Mouse (Mus musculus): Measurements from ENCODE around the gene Stom.

Gene Stom

DNA sequence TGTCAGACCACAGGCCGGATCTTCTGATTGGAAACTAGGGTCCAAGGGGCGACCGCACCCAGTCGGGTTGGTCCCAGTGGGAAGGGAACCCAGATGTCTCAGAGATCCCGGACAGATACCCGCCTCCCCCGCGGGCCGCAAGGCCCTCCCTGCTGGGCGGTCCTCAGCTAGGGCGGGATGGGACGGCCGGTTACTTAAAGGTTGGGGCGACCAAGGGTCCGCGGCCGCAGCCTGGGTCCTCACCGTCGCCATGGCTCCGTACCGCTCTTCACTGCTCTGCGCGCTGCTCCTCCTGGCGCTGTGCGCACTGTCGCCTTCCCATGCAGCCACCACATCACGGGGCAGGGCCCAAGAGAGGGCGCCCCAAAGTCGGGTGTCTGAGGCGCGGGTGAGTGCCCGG lies 54.6 kb downstream of the Stom start:
- in situ Hi-C loops (cut with MboI; ENCODE audit: low pct_unique_long_range_greater_than_20kb in 1 of 2, low sequenced_read_pairs in 2 of 2, unreplicated experiment in 1 of 2), result no loop called here

GRCm38 (mm10) chr2:35280001-35280400 lies 56.8 kb downstream of the Stom start:
- in situ Hi-C loops (cut with MboI; ENCODE audit: low pct_unique_long_range_greater_than_20kb in 1 of 2, low sequenced_read_pairs in 2 of 2, unreplicated experiment in 1 of 2), result no loop called here

- in situ Hi-C loops (cut with MboI; ENCODE audit: low pct_unique_long_range_greater_than_20kb in 1 of 2, low sequenced_read_pairs in 2 of 2, unreplicated experiment in 1 of 2), result no loop called here
Measured at GRCm38 (mm10) chr2:35278371-35279210, 58.2 kb downstream of the Stom start.

- in situ Hi-C loops (cut with MboI; ENCODE audit: low pct_unique_long_range_greater_than_20kb in 1 of 2, low sequenced_read_pairs in 2 of 2, unreplicated experiment in 1 of 2), result no loop called here
Measured at GRCm38 (mm10) chr2:35277686-35278085, 59.1 kb downstream of the Stom start.

- in situ Hi-C loops (cut with MboI; ENCODE audit: low pct_unique_long_range_greater_than_20kb in 1 of 2, low sequenced_read_pairs in 2 of 2, unreplicated experiment in 1 of 2), result no loop called here
Measured at GRCm38 (mm10) chr2:35273536-35273935, 63.2 kb downstream of the Stom start.

GRCm38 (mm10) chr2:35272881-35273280 lies 63.9 kb downstream of the Stom start:
- in situ Hi-C loops (cut with MboI; ENCODE audit: low pct_unique_long_range_greater_than_20kb in 1 of 2, low sequenced_read_pairs in 2 of 2, unreplicated experiment in 1 of 2), result no loop called here

- in situ Hi-C loops (cut with MboI; ENCODE audit: low pct_unique_long_range_greater_than_20kb in 1 of 2, low sequenced_read_pairs in 2 of 2, unreplicated experiment in 1 of 2), result no loop called here
Measured at GRCm38 (mm10) chr2:35271817-35272216, 65.0 kb downstream of the Stom start.

DNA sequence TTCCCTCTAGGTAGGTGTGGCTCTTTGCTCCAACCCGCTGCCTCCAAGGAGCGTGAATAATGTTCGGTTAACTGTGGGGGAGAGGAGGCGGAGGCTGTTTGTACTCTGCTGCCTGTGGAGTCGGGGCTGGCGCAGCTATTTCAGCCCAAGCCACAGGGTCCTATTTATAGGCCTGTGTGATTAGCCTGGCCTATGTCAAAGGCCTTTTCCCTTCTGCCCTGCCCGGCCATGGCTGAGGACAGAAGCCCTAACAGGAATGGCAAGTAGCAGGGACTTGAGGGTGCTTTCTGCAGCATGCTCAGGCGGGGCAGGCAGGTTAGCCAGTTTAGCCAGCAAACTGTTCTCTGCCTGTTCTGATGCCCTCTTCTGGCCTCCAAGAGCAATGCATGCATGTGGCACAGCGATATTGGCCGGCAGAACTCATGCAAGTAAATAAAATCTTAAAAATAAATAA lies 66.2 kb downstream of the Stom start:
- in situ Hi-C loops (cut with MboI; ENCODE audit: low pct_unique_long_range_greater_than_20kb in 1 of 2, low sequenced_read_pairs in 2 of 2, unreplicated experiment in 1 of 2), result no loop called here

- in situ Hi-C loops (cut with MboI; ENCODE audit: low pct_unique_long_range_greater_than_20kb in 1 of 2, low sequenced_read_pairs in 2 of 2, unreplicated experiment in 1 of 2), result no loop called here
Measured at GRCm38 (mm10) chr2:35269716-35270260, 67.0 kb downstream of the Stom start.

GRCm38 (mm10) chr2:35269136-35269535 lies 67.6 kb downstream of the Stom start:
- in situ Hi-C loops (cut with MboI; ENCODE audit: low pct_unique_long_range_greater_than_20kb in 1 of 2, low sequenced_read_pairs in 2 of 2, unreplicated experiment in 1 of 2), result no loop called here

DNA sequence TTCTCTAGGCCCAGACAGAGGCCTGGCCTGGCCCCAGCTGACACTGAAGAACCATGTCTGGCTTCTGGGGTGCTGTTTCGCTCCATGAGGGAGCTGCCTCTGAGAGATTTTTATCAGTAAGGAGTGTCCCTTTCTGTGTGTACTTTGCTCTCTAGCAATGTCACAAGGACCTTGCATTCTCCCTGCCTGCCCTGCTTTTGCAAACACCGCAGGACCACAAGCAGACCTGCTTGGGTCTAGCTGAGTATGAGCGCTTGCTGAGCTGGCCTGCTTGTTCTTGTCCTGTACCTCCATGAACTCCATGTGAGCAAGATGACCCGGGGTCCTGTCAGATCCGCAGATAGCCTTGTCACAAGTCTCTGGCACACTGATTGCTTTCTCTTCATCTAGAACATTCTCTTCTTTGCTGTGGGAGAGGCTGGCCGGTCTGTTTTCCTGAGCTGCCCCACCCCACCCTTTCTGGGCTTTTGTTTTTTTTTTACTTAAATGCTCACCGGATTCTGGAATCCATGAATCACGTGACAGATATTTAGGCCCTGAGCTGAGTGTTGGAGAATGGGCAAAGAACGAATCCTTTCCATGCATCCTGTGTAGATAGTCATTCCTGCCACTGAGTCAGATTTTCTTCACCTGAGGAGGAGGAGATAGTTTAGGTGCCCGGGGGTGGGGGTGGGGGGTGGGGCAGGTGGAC lies 68.8 kb downstream of the Stom start:
- in situ Hi-C loops (cut with MboI; ENCODE audit: low pct_unique_long_range_greater_than_20kb in 1 of 2, low sequenced_read_pairs in 2 of 2, unreplicated experiment in 1 of 2), result no loop called here

GRCm38 (mm10) chr2:35267156-35267875 lies 69.5 kb downstream of the Stom start:
- in situ Hi-C loops (cut with MboI; ENCODE audit: low pct_unique_long_range_greater_than_20kb in 1 of 2, low sequenced_read_pairs in 2 of 2, unreplicated experiment in 1 of 2), result no loop called here

GRCm38 (mm10) chr2:35266251-35266905 lies 70.4 kb downstream of the Stom start:
- in situ Hi-C loops (cut with MboI; ENCODE audit: low pct_unique_long_range_greater_than_20kb in 1 of 2, low sequenced_read_pairs in 2 of 2, unreplicated experiment in 1 of 2), result no loop called here

DNA sequence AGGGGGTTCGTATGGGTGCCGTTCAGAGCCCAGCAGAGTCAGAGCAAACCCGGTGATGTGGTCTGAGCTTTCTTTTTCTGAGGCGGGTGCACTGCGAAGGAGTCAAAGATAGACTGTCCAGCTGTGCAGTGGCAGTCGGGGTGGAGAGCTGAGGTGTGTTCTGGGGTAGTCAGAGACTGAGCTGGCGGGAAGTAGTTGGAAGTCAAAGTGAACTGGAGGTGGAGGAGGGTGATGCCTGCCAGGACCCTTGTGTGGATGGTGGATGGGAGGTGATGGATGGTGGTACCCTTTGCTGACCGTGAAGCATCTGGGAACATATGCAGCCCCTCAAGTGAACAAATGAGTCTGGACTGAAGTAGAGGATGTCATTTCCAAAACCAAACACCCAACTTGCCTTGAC lies 71.0 kb downstream of the Stom start:
- in situ Hi-C loops (cut with MboI; ENCODE audit: low pct_unique_long_range_greater_than_20kb in 1 of 2, low sequenced_read_pairs in 2 of 2, unreplicated experiment in 1 of 2), result no loop called here

DNA sequence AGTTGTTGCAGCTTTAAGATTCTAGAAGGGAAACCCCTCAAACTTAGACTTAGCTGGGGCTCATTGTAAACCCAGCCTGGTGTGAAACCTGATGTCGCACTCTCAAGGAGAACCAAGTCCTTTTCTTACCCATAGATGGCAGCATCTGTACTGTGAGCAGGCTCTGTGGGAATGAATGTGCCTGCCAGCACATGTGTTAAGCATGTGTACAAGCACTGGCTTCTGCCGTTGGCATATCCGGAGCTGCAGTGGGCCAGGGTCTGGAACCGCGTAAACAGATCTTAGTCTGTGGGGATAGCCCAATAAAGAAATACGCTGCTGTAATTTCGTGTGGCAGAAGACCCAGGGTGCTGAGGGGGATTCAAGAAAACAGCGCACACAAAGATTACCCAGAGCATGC lies 71.5 kb downstream of the Stom start:
- in situ Hi-C loops (cut with MboI; ENCODE audit: low pct_unique_long_range_greater_than_20kb in 1 of 2, low sequenced_read_pairs in 2 of 2, unreplicated experiment in 1 of 2), result no loop called here

- in situ Hi-C loops (cut with MboI; ENCODE audit: low pct_unique_long_range_greater_than_20kb in 1 of 2, low sequenced_read_pairs in 2 of 2, unreplicated experiment in 1 of 2), result no loop called here
Measured at GRCm38 (mm10) chr2:35264095-35264494, 72.7 kb downstream of the Stom start.

All from mouse embryonic stem cell (cell line).